Mouse (Mus musculus) erythroid progenitor cell, adult 5-6 weeks (primary cell): ENCODE results near the gene Sh2d1b1. TPM values are rescaled to one million over a fixed set of nuclear protein-coding genes. Genes with fewer than 3 reads are reported as not detected.
A peak's percentile ranks its signal among the peaks of the same experiment; 100 is the strongest.
"Not testable (repeated sequence)": the region's sequence is repeated elsewhere in the genome, so short reads cannot be mapped to it uniquely, and the experiment has no call there.

Source experiments
- ATAC-seq: replicated peaks from 2 replicates; pipeline ENCODE4 v1.8.0; 2016; ENCODE audit warnings: moderate number of reproducible peaks, mild to moderate bottlenecking, moderate TSS enrichment, inconsistent platforms; ENCODE audit not compliant: poor library complexity, low FRiP score, severe bottlenecking
- total RNA-seq, 2 experiments: library from RNA; stranded (forward) in 1 of 2; stranded (reverse) in 1 of 2; fragments of 150-400 nt in 1 of 2; fragments of 186-747, 209-891 nt in 1 of 2; gene quantifications; 2 replicates each; pipeline versions ENCODE4 v1.2.3 to v1.2.4; 2015 to 2017; ENCODE audit warnings: low replicate concordance in 2 of 2

The Sh2d1b1 gene
- total RNA-seq (2015; ENCODE audit: low replicate concordance) (2.5 TPM in 2 replicates), total RNA-seq (2017; ENCODE audit: low replicate concordance) (2.8 TPM in 1 of 2 replicates, not detected in the other)

DNA sequence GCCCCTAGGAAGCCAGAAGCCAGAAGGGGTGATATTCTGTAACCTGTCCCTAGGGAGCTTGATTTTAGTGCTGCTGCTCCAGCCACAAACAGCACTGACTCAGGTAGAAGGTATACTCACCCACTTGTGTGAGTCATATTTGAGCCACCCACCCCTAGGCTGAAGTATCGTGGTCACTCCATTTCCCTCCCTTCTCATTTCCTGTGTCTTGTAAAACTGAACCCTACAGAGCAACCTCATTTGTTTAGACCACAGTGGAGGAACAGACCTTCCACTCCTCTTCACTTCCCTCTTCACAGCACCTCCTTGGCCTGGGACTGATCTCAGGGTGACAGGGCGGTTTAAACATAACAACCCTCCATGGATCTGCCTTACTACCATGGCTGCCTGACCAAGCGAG, at the start of gene Sh2d1b1:
Sh2d1b1 (plus strand) TSS at position 305 of the 400 bp plus-strand sequence.
- ATAC-seq, result no peak

DNA sequence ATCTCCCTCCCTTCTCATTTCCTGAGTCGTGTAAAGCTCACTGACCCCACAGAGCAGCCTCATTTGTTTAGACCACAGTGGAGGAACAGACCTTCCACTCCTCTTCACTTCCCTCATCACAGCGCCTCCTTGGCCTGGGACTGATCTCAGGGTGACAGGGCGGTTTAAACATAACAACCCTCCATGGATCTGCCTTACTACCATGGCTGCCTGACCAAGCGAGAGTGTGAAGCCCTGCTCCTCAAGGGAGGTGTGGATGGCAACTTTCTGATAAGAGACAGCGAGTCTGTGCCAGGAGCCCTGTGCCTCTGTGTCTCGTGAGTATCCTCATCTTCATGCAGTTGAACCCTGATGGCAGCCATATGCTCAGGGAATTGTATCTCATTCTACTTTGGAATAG, 44.4 kb upstream of the Sh2d1b1 start, which contains the start of gene Sh2d1b2:
Sh2d1b2 (plus strand) TSS at position 62 of the 400 bp plus-strand sequence.
- not testable (repeated sequence) for ATAC-seq

DNA sequence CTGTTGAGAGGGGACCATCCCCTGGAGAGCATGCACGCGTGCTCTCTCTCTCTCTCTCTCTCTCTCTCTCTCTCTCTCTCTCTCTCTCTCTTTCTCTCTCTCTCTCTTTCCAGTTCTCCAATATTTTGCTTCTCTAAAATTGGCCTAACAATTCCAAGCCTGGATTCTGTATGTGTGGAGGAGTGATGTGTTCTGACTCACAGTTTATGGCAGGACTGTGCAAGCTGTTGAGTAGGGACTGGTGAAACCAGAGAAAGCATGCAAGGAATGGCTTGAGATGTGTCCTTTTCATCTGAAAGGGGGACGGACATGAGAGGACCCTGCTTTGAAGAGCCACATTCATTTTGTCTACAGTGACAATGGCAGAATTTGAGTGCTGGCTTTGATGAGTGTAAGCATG, 32.1 kb upstream of the Sh2d1b1 start:
- ATAC-seq, result no peak

DNA sequence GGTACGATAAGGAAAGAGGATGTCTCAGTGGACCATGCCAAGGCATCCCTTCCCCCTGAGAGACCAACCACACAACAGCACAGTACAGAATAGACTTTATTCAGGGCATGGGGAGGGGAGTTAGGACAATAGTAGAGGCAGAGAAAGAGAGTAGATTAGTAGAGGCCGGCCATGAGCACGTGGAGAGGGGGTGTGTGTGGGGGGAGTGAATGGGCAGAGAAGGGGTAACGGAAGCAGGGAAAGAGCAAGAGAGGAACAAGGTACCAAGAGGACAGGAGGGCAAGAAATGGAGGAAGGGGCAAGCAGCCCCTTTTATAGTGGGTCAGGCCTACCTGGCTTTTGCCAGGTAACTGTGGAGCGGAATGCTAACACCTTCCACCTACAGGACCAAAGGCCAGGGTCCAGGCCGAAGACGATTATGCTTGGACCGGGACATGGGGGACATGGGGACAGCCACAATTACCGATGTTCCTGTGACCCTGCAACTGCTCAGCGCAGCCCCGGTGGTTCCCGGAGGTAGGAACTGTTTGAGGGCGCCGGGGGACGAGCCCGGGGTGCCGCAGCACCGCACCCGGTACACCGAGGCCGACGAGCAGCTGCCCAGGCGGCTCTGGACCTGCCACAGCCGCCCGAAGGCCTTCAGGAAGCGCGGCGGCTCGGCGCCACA, 22.1 kb upstream of the Sh2d1b1 start:
- ATAC-seq, result no peak

DNA sequence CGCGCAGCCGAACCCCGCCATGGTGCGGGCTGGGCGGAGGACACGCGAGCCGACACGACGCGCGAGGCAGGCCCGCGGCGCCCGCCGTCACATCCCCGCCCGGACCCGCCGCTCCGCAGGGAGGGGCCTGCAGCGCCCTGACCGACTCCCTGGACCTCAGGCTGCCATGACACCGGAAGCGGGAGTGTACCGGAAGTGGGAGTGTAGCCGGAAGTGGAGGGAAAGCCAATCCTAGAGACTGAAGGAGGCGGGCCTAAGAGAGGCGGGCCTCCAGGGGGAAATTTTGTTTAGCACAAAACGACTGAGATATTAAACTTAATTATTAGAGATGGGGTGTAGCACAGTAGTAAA, 21.6 kb upstream of the Sh2d1b1 start:
- ATAC-seq, result peak; percentile 90

DNA sequence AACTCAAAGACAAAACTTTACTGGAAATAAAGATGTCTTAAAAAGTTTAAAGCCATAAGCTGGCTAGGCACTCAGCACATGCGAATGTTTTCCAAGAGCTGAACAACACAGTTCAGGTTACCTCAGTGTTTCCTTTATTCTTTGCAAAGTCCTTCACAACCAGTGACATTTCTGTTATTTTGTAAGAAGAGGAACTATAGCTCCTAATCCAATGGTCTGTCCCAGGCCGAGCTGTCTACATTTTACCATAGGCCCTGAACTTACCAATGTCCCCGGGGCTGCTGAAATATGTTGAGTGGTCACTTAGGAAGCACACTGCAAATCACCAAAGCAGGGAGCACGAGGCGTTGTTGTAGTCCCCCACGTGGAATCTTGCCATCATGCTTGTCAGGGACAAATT, 6.8 kb upstream of the Sh2d1b1 start:
- no peak for ATAC-seq

DNA sequence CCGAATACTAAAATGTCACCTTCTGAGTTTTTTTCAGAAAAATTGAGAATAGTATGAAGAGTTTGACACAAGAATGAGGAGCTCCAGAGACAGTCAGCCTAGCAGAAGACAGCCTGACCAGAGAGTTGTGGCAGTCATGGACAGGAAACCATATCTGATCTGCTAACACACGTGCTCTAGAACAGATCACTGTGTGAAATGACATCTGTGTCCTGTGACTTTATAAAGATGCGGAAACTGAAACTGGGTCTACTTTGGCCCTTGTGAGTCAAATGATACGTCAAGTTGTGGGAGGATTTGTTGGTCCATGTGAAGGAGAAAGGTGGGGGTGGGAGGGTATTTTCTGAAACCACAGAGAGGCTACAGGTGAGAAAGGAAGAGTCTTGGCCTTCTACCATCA, 6.4 kb upstream of the Sh2d1b1 start:
- no peak for ATAC-seq

DNA sequence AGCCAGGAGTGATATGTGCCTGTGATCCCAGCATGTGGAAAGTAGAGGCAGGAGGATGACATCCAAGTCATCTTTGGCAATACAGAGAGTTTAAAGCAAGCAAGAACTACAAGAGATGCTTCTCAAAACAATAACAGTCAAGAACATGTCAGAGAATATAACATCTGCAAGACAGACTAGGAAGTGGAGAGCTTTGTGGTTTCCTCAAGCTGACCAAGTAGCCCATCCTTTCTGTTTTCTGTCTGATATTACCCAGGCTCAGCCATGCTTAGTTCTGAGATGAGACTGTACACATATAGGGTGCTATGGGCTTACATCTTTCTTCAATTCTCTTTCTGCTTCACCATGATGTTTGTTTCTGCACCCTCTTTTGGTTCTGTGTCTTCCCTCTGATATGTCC, 3.9 kb upstream of the Sh2d1b1 start:
- no peak for ATAC-seq

DNA sequence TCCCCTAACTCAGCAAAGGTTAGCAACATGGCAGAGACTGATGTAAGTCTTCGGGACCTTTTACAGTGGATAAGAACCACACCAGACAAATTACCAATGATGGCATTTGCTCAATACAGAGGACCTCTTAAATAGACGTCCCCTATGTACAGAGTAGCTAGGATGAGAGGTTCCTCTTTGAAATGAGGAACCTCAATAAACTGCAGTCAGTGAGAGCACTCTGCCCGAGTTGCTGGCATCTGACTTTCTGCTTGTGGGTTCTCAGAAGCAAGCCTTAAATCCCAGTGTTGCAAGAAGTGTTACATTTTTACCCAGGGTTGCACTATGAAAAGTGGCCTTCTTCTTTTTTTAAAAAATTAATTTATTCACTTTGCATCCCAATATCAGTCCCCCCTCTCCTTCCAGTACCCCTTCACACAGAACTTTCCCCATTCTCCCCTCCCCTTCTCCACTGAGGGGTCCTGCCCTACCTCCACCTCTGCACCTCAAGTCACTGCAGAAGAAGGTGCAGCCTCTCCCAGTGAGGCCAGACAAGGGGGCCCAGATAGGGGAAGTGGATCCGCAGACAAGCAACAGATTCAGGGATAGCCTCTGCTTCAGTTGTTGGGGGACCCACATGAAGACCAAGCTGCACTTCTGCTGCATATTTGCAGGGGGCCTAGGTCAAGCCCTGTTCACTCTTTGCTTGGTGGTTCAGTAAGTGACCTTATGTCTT, 5.5 kb downstream of the Sh2d1b1 start:
- no peak for ATAC-seq

DNA sequence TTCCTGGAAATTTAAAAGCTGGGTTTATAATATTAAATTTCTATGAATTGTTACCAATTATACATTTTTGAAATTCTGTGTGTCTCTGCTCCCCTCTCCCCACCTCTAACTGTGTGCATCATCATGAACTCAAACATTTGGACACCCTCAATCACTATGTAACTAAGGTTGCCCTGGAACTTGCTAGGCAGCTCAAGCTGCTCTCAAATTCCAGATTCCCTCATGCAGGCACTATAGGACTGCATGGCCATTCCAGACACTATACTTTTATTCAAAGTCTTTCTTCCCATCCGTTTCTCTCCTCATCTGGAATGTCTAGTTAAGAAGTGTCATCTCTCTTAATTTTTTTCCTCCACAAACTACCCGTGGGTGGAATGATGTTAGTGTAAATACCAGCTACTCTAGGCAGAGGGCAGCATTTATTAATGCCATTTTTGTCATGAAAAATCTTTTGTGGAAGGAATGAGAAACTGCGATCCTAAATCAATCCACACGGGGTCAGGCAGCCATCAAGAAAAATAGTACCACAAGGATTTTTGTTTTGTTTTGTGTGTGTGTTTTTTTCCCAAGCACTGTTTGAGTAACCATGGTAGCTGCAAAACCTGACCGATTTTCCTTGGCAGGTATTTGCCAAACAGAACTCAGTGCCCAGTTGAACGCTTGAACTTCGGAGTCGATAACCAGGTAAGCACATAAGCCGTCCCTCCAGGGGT, 15.3 kb downstream of the Sh2d1b1 start:
- no peak for ATAC-seq

DNA sequence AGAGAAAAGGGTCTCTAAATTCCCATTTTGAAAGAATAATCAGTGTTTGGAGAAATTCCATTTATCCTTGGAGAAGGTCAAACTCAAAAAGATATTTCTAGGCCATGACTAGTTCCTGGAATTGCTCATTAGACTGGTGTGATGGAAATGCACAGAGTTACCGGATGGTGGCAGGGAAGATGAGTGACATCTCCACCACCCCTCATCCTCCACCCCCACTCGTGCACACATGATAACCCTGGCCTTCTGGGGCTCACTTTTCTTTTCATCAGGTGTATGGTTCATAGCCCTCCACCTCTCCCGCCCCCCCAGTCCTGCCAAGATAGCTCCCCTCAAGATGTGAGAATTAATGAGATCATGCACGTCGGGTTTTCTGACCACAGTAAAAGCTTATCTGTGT, 16.1 kb downstream of the Sh2d1b1 start:
- no peak for ATAC-seq

DNA sequence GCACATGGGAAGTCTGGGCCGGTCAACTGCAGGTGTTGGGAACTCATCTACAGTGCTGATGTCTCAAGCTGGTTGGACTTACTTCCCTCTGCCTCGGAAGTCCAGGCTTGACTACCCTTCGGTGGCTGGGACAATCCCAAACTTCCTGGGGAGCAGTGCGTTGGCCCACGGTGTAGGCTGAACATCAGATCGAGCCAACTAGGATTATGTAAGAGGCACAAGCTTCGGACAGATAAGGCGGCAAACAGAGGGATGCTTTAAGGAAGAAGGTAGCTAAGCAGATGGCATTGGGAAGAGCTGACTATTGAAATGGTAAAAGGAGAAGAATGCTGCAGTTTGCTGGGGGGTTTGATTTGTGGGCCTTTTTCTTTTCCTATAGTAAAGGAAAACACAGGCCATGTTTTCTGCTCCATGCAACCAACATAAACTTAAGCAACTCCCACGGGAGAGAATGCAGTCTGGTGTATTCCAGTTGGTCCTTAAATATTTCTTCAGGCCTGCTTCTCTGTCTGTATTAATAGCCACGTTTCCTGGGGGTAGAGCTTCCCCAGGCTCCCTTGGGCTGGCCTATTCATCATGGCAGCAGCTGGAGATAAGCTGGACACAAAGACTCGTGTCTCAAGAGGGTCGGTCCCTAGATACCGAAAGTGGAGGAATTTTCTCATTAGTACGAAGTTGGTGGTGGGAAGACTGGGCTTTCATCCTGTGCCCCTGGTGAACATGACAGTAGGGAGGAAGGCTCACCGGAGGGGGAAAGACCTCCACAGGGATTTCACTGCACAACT, 17.9 kb downstream of the Sh2d1b1 start:
- ATAC-seq, result no peak

DNA sequence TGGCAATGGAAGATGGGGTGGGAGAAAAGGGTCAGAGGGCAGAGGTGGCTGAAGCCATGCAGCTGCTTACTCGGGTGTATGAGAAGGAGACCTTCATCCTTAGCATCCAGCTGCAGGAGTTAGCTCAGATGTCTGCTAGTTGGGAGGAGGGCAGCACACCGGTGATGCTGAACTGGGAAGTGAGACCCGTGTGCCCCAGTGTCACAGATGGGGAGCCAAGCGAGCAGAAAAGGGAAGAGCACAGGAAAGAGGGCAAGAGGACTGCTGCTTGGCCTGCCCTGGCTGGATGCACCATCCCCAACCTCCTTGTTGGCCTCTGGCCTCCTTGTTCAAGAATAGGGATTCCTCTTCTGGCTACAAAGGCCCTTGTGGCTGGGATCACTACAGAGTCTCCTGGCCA, 22.4 kb downstream of the Sh2d1b1 start:
- no peak for ATAC-seq

DNA sequence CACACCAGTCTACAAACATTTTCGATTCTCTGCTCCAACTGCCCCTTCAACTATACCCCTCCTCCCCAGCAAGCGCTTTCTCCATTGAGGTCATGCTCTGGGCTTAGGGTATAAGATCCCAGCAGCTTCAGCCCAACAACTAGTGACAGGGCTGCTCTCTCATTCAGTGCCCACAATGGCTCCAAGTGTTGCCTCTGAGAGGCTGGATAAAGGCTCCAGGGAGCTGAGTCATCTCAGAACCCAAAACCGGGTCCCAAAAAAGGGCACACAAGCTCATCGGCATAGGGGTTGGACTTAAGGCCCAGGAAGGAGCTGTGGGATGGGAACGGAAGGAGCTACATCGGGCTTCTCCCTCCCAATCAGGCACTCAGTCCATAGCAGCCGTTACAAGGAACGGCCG, 24.6 kb downstream of the Sh2d1b1 start:
- no peak for ATAC-seq

DNA sequence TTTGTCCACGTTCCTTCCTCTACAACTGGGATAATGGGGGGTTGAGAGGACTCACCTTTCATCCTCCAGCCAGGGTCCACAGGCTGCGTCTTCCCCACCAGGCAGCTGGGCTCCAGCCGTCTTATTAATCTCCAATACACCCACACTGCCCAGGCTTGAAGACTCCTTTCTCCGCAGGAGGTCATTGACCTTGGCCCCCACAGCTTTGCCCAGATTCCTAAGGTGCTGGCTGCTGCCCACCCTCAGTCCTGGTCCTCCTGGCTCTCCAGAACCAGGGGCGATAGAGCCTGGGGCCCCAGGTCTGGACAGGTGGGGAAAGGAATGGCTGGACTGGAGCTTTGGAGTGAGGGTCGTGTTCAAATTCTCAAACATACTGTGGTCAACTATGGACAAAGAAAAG, 25.3 kb downstream of the Sh2d1b1 start:
- no peak for ATAC-seq

DNA sequence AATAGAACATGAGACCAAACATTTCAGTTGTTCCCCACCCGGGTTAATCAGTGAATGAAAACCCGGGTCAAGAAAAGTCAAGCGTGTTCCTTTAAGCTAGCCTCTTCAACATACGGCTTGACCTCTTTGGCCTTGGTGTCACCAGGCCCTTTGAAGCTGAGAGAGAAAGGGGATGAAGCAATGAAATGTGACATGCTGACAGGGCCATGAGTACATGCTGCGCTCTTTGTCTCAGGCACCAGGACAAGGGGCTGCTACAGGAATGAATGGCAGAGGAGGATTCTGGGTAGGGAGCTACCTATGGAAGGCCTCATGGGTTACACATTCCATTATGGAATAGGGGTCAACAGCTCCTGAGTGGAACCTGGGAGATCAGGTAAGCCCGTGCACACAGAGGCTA, 26.0 kb downstream of the Sh2d1b1 start:
- no peak for ATAC-seq

DNA sequence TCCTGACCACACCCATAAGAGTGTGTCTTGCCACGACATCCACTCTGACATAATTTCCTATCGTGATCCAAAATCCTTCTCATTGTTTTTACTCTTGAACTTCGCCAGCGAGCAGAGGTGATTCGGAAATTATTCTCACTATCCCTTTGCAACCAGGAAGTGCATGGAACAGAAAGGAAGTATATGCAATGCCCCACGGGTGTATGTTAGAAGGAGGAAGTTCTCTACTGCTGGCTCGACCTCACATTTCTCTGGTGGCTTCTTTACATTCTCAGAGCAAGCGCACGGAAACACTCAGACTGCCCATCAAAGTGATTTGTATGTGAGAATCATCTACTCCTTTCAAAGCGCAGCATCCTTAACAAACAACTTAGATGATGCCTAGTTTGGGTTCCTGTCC, 27.9 kb downstream of the Sh2d1b1 start:
- ATAC-seq, result no peak

DNA sequence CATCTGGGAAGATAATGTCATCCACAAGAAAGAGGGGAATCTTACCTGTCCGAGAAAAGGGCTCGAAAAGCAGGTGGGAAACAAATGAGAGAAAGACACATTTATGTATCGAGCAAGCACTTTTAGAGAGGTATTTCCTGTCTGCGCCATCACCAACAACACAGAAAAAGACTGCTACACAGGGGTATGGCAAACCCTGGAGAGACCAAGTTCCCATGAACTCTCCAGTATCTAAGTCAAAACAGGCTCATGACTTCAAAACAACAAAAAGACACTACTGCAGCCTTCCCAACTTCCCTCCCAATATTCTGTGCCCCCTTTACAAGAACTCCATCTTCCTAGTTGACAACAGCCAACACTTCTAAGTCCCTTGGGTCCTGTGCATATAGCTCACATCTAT, 29.1 kb downstream of the Sh2d1b1 start, which contains the start of gene Gm7694:
Gm7694 (minus strand) TSS at position 101 of the 400 bp plus-strand sequence.
- no peak for ATAC-seq

DNA sequence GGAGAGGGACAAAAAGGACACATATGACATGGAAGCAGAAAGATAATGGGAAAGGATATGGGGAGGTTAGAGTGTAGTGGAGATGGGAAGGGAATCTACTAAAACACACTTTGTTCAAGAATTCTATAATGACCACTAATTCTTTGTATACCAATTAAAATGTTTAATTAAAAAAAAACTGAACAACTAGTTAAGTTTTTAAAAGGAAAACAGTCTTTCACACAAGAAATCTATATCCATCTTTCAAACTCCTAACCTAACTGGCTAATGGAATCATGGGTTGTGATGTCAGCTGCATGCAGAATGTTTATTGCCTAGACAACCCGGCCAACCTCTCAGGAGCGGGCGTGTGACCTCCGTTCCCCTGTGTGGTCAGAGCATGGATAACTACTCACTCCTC, 31.4 kb downstream of the Sh2d1b1 start, which contains the start of gene Spata46:
Spata46 (plus strand) TSS at position 301 of the 400 bp plus-strand sequence.
- no peak for ATAC-seq

DNA sequence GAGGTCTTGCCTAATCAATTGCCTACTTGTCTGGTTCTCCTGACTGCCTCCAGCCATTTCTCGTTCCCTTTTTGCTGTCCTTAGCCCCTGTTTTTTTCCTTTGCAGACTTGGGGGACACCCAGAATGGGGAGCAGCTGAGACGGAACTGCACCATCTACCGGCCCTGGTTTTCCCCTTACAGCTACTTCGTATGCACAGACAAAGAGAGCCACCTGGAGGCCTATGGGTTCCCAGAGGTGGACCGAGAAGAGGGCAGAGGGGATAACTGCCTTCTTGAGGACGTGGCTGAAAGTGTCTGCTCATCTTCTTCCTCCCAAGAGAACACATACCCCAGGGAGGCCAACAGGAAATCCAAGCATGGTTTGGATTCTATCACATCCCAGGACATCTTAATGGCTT, 34.3 kb downstream of the Sh2d1b1 start:
- no peak for ATAC-seq
